Mouse (Mus musculus) adrenal gland (tissue): ENCODE measurements around the gene Osbpl11.
"Not testable (repeated sequence)": the region's sequence is repeated elsewhere in the genome, so short reads cannot be mapped to it uniquely, and the experiment has no call there.

ENCODE experiments used
- intact Hi-C: fragments of 180-260 bp; cut with DNase I; formaldehyde crosslinking; loops from one replicate; pipeline ENCODE4 v1.15.1; 2025
- long read RNA-seq, 2 experiments: library from polyadenylated mRNA; unstranded; transcript quantifications; one replicate each; pipeline ENCODE4 v2.0.0; 2020; ENCODE audit warnings: borderline replicate concordance in 1 of 2; ENCODE audit not compliant: insufficient replicate concordance in 1 of 2

Osbpl11 gene
- long read RNA-seq, experiment 1, full-length matches to known transcripts: 5 of 16 reads
- long read RNA-seq, experiment 1, partial matches to known transcripts: 7 of 16 reads
- long read RNA-seq, experiment 1, other reads (novel, unspliced or antisense): 4 of 16 reads
- long read RNA-seq, experiment 2, full-length matches to known transcripts: 5 of 14 reads
- long read RNA-seq, experiment 2, partial matches to known transcripts: 6 of 14 reads
- long read RNA-seq, experiment 2, other reads (novel, unspliced or antisense): 3 of 14 reads

GRCm38 (mm10) chr16:33184901-33185260, at the start of gene Osbpl11:
Osbpl11 (plus strand) TSS chr16:33185071.
- intact Hi-C loops: no loop called here

DNA sequence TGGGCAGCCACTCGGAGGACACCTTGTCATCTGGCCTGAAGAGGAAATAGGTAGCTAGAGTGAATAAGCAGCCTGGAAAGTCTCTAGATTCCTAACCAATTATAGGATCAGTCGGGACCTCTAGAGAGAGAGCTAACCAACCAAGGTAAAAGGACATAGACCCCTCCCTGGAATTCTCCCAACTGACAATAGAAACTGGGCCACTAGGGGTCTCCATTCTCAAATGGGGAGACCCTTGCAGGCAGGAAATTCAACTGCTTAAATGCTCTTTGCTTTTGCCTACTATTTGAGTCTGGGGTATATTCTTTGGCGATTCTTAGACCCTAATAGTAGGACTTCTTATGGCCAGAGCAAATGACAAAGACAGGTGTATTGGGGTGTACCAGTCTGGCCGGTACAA, 49.7 kb upstream of the Osbpl11 start:
- intact Hi-C loops: no loop called here

DNA sequence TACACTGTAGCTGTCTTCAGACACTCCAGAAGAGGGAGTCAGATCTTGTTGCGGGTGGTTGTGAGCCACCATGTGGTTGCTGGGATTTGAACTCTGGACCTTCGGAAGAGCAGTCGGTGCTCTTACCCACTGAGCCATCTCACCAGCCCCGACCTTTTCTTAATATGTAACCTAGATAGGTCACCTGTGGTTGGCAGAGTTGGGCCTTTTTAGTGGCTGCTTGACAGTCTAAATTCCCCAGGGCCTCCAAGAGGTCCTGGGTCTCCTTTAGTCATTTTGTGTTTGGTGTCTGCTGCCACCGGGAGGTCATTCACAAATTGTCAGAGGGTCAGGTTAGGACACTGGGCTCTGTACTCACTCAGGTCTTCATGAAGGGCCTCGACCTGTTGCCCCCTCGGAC, 45.8 kb upstream of the Osbpl11 start:
- intact Hi-C loops: not testable (repeated sequence)

DNA sequence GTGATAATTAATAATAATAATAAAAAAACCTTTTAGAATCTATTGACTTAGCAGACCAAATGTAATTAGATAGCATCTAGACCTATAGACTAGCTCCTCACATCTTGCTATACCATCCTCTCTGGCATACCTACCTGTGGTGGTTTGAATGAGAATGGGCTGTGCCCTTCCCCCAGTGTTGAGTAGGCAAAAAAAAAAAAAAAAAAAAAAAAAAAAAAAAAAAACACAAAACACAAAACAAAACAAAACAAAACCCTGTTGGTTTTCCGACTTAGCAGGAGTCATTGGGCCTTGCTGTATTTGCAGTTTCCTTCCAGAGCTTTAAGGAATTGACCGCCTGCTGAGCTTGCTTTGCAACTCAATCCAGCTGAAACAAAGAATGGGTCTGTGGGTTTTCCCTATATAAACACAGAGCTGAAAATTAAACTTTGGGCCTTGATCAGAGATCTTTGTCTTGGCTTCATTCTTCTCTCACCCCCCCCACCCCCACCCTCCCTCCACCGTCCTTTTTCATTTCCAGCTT, 43.1 kb upstream of the Osbpl11 start:
- intact Hi-C loops: no loop called here

- intact Hi-C loops: no loop called here
Observed at GRCm38 (mm10) chr16:33143452-33143851, 41.4 kb upstream of the Osbpl11 start.

GRCm38 (mm10) chr16:33146185-33146584, 38.7 kb upstream of the Osbpl11 start:
- intact Hi-C loops: no loop called here

- intact Hi-C loops: no loop called here
Observed at GRCm38 (mm10) chr16:33148135-33148534, 36.7 kb upstream of the Osbpl11 start.

DNA sequence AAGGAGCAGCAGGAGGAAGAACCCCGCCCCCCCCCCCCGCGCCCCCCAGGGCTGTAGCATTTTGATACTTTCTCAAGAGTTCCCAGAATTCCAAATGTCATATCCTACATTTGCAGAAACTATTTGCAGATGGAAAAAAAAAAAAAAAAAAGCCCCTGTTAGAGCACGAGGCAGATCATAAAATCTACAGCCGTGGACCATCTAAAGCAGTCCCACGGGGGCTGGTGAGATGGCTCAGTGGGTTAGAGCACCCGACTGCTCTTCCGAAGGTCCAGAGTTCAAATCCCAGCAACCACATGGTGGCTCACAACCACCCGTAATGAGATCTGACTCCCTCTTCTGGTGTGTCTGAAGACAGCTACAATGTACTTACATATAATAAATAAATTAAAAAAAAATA, 34.0 kb upstream of the Osbpl11 start:
- intact Hi-C loops: not testable (repeated sequence)

GRCm38 (mm10) chr16:33151558-33151957, 33.3 kb upstream of the Osbpl11 start:
- intact Hi-C loops: no loop called here

DNA sequence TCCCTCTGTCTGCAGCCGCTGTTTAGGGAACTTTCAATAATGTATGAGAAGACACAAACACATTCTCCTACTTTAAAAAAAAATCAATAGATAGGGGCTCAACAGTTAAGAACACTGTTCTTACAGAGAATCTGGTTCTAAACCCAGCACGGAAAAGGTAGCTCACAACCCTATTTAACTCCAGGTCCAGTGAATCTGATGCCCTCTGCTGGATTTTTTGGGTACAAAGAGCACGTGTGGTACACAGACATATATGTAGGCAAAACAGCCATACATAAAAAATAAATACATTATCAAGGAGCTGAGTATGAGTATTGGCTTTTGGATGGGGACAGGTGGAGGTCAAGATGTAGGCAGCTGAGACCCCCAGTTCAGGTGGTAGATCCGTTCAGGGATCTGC, 29.9 kb upstream of the Osbpl11 start:
- intact Hi-C loops: loop anchor here (5.0 kb wide), 2 partner anchors 88 to 133 kb away; no protein-coding TSS in a partner anchor

DNA sequence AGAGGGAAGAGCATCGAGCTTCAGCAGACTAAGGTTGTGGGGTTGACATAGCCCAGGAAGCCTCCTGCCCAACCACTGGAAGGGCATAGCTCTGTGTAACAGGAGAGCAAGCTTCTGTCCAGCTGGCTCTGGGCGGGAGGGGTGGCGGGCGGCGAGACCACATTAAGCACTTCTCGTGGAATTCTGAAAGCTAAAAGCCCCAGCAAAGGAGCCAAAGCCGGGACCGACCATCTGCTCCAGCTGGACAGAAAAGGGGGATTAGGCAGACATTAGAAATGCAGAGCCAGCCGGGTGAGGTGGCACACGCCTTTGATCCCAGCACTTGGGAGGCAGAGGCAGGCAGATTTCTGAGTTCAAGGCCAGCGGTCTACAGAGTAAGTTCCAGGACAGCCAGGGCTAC, 26.9 kb upstream of the Osbpl11 start:
- intact Hi-C loops: loop anchor here (5.0 kb wide), 2 partner anchors 91 to 136 kb away; no protein-coding TSS in a partner anchor

- intact Hi-C loops: loop anchor here (5.0 kb wide), 2 partner anchors 91 to 136 kb away; no protein-coding TSS in a partner anchor
Observed at GRCm38 (mm10) chr16:33158590-33159071, 26.2 kb upstream of the Osbpl11 start.

GRCm38 (mm10) chr16:33159363-33159762, 25.5 kb upstream of the Osbpl11 start:
- intact Hi-C loops: loop anchor here (5.0 kb wide), 2 partner anchors 92 to 137 kb away; no protein-coding TSS in a partner anchor

DNA sequence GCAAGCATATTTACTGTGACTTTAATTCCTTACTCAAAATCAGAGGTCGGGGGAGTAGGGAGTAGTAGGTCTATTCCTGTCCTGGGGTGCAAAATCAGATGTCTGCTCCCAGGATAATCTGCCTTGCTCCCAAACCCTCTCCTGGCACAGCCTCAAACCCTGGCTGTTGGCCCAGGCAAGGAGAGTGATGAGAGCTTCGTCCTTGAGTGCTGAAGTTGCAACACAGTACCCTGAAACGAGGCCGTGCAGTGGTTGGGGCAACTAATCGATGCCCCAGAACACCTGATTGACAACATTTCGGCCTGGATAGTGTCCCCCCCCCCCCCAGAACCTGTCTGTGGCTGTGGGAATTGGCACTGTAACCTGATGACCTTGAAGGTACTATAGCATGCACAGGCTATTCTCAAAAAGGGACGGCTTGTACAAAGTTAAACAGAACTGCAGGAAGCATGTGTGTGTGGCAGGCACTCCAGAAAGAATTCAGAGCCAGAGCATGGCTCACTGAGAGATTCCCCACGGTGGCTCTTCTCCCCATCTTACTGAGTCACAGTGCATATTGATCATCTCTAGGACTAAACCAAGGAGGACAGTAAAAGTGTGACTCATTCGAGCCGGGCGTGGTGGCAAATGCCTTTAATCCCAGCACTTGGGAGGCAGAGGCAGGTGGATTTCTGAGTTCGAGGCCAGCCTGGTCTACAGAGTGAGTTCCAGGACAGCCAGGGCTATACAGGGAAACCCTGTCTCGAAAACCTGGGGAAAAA, 21.4 kb upstream of the Osbpl11 start:
- intact Hi-C loops: no loop called here

GRCm38 (mm10) chr16:33166284-33166683, 18.6 kb upstream of the Osbpl11 start:
- intact Hi-C loops: not testable (repeated sequence)

- intact Hi-C loops: no loop called here
Observed at GRCm38 (mm10) chr16:33167537-33167936, 17.3 kb upstream of the Osbpl11 start.

GRCm38 (mm10) chr16:33169471-33170034, 15.3 kb upstream of the Osbpl11 start:
- intact Hi-C loops: no loop called here

- intact Hi-C loops: no loop called here
Observed at GRCm38 (mm10) chr16:33170716-33171587, 13.9 kb upstream of the Osbpl11 start.

DNA sequence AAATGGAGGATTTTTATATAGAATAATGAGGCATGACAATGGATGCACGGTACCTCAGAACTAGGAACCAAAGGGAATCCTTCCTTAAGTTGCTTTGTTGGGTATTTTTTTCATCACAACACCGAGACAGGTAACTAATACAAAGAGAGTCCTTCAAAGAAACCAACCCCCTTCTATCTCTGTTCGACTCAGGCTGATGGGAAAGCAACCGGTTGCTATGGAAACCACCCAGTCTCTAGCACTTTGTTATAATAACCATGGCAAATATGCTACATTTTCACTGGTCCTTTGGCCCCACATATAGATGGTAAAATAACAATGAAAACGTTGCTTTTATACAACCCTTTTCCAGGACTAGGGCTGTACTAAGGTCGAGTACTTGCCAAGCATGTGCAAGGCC, 13.1 kb upstream of the Osbpl11 start:
- intact Hi-C loops: no loop called here

- intact Hi-C loops: no loop called here
Observed at GRCm38 (mm10) chr16:33173151-33173550, 11.7 kb upstream of the Osbpl11 start.

GRCm38 (mm10) chr16:33174695-33175094, 10.2 kb upstream of the Osbpl11 start:
- intact Hi-C loops: no loop called here
